Mouse (Mus musculus): ENCODE results near the gene Spats2.

Spats2 gene

GRCm38 (mm10) chr15:99259167-99259729 lies 133.5 kb downstream of the Spats2 start:
- no peak for DNase-seq (ENCODE audit: extremely low spot score)

GRCm38 (mm10) chr15:99259730-99260252 lies 134.1 kb downstream of the Spats2 start:
- peak; percentile 88 for DNase-seq (ENCODE audit: extremely low spot score)

GRCm38 (mm10) chr15:99262702-99263101 lies 137.0 kb downstream of the Spats2 start:
- no peak for DNase-seq (ENCODE audit: extremely low spot score)

All from embryo, embryonic 9.5 days (tissue).